Mouse (Mus musculus): ENCODE measurements around the gene Snrnp70. TPM values are rescaled to one million over a fixed set of nuclear protein-coding genes. Genes with fewer than 3 reads are reported as not detected.
"Not testable (repeated sequence)": the region's sequence is repeated elsewhere in the genome, so short reads cannot be mapped to it uniquely, and the experiment has no call there.

The Snrnp70 gene
- total RNA-seq, 2 experiments from 2014 or later, result 69.6 to 261 TPM

- ATAC-seq (ENCODE audit: poor library complexity, severe bottlenecking), result no peak
Observed at GRCm38 (mm10) chr7:45412421-45412820, 16.9 kb upstream of the Snrnp70 start.

GRCm38 (mm10) chr7:45409497-45410163, 14.1 kb upstream of the Snrnp70 start:
- no peak for ATAC-seq (ENCODE audit: poor library complexity, severe bottlenecking)

- ATAC-seq (ENCODE audit: poor library complexity, severe bottlenecking), result no peak
Observed at GRCm38 (mm10) chr7:45408949-45409348, 13.4 kb upstream of the Snrnp70 start.

GRCm38 (mm10) chr7:45408351-45408750, 12.8 kb upstream of the Snrnp70 start:
- ATAC-seq (ENCODE audit: poor library complexity, severe bottlenecking), result no peak

DNA sequence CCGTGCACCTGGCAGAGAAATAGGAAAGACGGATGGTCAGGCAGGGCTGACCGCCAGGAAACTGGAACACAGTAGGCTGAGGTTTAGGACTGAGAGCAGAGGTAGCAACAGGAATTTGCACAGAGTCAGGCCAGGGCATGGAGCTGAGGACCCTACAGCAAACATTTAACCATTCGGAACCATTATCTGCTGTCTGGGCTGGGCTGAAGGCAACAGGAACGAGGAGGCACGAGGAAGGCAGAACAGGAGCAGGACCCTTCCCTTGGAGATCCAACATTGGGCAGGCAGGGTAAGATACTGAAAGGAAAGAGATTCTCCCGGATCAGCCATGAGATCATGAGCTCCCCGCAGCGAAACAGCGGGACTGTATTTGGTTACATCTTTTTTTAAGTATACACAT, 12.3 kb upstream of the Snrnp70 start:
- ATAC-seq (ENCODE audit: poor library complexity, severe bottlenecking), result no peak

- no peak for ATAC-seq (ENCODE audit: poor library complexity, severe bottlenecking)
Observed at GRCm38 (mm10) chr7:45406157-45407156, 10.9 kb upstream of the Snrnp70 start.

DNA sequence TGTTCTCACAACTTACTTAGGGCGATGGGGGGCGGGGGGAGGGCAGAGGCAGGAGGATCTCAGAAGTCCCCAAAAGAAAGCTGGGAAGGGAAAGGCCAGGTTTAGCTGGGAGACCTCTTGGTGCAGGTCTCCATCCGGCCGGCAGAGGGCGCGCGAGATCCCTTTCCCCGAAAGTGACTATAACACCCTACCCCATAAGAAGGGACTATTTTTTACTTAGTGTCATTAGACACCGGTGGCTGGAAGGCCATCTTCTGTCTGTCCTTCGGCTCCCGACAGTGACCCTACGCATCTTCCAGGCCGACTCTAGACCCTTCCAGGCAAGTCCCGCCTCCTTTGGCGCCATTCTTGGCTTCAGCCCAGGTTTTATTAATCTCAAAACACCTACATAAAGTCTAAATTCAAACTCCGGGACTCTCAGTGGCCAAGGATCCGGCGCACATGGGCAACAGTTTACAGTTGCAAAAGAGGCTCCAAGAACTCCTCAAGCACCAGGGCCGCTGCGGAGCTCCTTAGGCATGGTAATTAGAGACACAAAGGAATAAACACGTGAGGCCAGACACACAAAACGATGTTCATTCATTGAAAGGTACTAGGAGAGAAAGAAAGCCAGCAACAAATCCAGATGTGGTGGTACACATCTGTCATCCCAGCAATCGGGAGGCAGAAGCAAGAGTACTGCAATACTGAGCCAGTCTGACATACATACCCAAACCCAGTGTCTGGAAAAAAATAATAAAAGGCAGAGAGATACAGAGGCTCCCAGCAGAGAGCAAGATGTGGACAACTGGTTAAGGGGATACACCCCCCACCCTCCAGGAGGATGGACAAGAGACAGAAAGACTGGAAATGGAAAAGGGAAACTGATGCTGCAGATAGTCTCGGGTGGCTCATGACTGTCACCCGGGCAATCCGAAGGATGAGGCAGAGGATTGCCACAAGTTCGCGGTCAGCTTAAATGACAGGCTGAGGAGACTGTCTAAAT, 9.8 kb upstream of the Snrnp70 start, which contains the start of gene Kcna7:
Gene Kcna7 (plus strand): TSS at position 563 of the 985 bp plus-strand sequence.
- ATAC-seq (ENCODE audit: poor library complexity, severe bottlenecking), result peak; percentile 83

- peak; percentile 75 for ATAC-seq (ENCODE audit: poor library complexity, severe bottlenecking)
Observed at GRCm38 (mm10) chr7:45403532-45404261, 8.2 kb upstream of the Snrnp70 start.

GRCm38 (mm10) chr7:45401521-45402085, 6.1 kb upstream of the Snrnp70 start:
- no peak for ATAC-seq (ENCODE audit: poor library complexity, severe bottlenecking)

GRCm38 (mm10) chr7:45396787-45397186, 1.2 kb upstream of the Snrnp70 start:
- ATAC-seq (ENCODE audit: poor library complexity, severe bottlenecking), result no peak

- not testable (repeated sequence) for ATAC-seq (ENCODE audit: poor library complexity, severe bottlenecking)
Observed at GRCm38 (mm10) chr7:45396337-45396775, 814 bp upstream of the Snrnp70 start.

DNA sequence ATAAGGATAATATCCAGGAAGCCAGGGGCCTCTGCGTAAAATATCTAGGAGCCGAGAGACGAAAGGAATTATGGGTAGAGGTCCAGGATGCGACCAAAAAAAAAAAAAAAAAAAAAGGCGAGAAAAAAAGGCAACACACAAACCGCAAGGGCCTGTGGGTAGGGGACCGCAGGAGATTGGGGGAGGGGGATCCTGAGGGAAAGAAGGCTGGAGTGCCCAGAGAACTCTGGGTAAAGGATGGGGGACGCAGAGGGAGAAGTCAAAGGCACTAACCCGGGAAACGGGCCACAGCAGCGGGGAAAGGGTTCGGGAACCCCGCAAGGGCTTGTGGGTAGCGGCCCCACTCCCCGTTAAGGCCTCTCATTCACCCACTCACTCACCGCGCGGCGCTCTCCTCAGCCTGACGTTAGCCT, 407 bp downstream of the Snrnp70 start:
- ATAC-seq (ENCODE audit: poor library complexity, severe bottlenecking), result peak; percentile 65

- no peak for ATAC-seq (ENCODE audit: poor library complexity, severe bottlenecking)
Observed at GRCm38 (mm10) chr7:45386077-45386476, 9.5 kb downstream of the Snrnp70 start.

- ATAC-seq (ENCODE audit: poor library complexity, severe bottlenecking), result no peak
Observed at GRCm38 (mm10) chr7:45376057-45376456, 19.5 kb downstream of the Snrnp70 start.

- ATAC-seq (ENCODE audit: poor library complexity, severe bottlenecking), result no peak
Observed at GRCm38 (mm10) chr7:45374620-45375019, 20.9 kb downstream of the Snrnp70 start.

GRCm38 (mm10) chr7:45372371-45372770, 23.2 kb downstream of the Snrnp70 start:
- no peak for ATAC-seq (ENCODE audit: poor library complexity, severe bottlenecking)

DNA sequence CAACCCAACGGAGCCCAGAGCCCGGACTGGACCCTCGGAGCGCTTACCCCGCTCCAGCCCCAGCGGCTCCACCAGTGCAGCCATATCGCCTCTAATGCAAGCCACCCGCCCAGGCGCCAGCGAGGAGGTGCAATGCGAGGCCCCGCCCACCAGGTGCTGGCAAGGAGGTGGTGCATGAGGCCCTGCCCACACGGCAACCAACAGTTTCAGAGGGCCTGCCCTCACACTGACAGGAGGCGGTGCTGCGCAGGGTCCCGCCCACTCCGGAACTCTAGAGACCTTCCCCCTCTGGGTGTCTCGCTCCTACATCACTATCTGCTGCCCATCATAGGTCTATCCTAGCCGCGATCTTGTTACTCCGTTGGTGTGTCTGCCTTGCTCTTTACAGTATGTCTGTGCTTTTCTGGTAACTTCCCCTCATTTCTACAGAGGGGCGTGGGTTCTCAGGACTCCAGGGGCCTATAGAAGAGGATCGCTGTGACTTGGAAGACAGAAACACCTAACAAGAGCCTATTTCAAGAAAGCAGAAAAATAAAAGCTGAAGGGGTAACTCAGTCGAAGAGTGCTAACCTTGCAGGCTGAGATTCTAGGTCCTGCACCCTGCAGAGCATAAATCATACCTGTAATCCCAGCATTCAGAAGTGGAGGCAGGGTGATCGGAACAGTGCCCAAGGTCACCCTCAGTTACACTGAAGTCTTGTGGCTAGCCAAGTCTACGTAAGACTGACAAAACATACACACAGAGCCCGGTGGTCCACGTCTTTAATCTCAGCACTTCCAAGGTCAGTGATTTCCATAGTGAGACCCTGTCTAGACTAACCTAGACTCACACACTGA, 24.8 kb downstream of the Snrnp70 start, which contains the start of gene Lin7b:
Gene Lin7b (minus strand): TSS at position 109 of the 837 bp plus-strand sequence.
- peak; percentile 73 for ATAC-seq (ENCODE audit: poor library complexity, severe bottlenecking)

DNA sequence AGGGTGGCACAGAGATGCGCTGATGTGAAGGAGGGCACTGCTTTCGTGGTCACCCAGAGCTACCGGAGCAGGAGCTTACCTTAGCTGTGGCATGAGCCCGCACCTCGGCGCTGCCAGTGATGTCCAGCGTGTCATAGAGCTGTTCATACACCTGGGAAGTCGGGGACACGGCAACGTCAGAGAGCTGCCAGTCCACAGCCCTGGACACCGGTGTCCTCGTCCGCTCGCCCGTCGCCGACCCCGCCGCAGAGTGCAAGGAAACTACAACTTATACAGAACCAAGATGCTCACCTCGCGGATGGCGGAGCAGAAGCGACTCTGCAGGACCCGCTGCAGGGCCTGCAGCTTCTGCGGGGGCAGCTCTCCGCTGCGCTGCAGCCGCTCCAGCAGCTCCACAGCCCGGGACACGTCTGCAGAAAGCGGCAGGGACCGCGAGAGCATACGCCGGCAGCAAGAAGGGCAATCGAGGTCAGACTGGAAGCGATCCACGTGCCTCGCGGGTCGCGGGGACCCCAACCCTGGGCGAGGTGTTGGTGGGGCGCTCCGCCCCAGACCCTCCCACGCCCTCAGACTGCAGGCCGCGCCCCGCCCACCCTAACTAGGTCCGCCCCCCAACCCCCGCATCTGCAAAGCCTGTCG, 25.6 kb downstream of the Snrnp70 start:
- ATAC-seq (ENCODE audit: poor library complexity, severe bottlenecking), result no peak
